Mouse (Mus musculus): ENCODE results near the gene Gpr4.

Gpr4 gene

DNA sequence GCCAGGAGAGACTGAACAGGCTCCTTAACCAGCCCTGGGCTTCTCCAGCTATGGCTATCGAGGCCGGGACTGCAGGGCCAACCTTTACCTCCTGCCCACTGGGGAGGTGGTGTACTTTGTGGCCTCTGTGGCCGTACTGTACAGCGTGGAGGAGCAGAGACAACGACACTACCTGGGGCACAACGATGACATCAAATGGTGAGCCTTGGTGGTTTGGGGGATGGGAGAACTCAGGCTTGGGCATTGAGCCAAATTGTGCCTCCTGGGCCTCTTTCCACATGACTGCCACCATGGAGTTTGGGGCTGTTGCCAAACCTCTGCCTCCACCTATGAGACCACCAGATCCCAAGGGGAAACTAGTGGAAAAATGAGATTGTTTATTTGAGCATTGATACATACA is 27.6 kb upstream of the Gpr4 start:
- DNase-seq (ENCODE audit: low read depth in 1 of 2, low spot score in 2 of 2), result no peak

- no peak for DNase-seq (ENCODE audit: low read depth in 1 of 2, low spot score in 2 of 2)
Measured at GRCm38 (mm10) chr7:19194676-19195075, 17.7 kb upstream of the Gpr4 start.

DNA sequence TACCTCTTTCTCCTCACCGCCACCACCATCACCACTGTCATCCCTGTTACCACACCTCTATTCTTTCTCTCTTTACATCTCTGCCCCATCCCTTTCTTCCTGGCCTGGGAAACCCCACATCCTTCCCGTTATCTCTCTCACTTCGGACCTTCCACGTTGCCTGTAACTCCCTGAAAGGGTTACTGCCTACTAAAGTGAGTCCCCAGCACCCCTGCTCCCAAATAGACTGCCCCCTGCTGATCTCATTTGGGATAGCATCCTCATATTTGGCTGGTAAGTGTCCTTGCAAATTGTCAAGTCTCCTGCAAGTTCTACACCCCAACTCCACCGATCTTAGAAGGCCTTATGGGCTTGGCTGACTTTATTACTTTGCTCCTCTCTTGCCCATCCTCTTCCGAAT is 15.7 kb upstream of the Gpr4 start:
- DNase-seq (ENCODE audit: low read depth in 1 of 2, low spot score in 2 of 2), result no peak

GRCm38 (mm10) chr7:19197985-19198384 is 14.4 kb upstream of the Gpr4 start:
- no peak for DNase-seq (ENCODE audit: low read depth in 1 of 2, low spot score in 2 of 2)

DNA sequence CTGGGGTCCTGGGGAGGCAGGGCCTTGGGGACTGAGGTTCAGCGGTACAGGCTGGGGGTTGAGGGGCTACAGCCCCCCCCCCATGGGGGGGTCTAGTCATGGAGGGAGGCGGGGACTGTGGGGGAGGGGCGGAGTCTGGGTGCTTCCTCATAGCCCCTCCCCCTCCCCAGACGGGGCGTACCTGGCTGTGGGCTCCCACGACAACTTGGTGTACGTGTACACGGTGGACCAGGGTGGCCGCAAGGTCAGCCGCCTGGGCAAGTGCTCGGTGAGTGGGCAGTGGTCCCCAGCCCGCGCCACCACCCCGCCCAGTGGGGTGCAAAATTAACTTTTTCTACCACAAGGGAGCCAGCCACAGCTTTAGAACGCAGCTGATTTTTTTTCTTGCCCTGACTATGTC is 10.7 kb upstream of the Gpr4 start:
- no peak for DNase-seq (ENCODE audit: low read depth in 1 of 2, low spot score in 2 of 2)

DNA sequence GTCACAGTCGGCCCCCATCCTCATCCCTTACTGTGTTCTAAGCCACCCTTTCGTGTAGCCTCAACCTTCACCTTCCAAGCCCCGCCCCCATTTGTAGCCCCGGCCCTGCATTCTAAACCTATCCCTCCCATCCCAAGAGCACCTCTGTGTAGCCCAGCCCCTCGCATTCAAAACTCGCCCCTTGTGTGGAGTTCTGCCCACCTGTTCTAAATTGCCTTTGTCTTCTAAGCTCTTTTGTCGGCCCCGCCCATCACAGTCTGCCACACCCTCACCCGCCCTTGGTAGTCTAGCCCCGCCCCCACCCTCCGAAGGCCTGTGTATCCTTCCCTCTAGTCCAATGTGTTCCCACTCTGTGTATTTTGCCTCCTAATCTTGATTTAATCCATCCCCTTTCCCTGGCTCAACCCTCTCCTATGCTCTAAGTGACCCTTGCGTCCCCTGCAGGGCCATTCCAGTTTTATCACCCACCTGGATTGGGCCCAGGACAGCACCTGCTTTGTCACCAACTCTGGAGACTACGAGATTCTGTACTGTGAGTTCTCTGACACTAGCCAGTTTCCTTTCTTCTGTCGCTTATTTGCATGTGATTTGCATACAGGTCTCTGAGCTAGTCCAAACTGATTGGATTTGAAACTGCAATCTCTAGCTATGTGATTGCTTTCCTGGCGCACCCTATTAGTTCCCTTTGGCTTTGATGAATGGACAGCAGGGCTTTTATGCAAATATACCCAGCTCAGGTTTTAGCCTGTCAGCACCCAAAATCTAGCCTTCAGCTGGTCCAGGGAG is 10.1 kb upstream of the Gpr4 start:
- DNase-seq (ENCODE audit: low read depth in 1 of 2, low spot score in 2 of 2), result no peak

DNA sequence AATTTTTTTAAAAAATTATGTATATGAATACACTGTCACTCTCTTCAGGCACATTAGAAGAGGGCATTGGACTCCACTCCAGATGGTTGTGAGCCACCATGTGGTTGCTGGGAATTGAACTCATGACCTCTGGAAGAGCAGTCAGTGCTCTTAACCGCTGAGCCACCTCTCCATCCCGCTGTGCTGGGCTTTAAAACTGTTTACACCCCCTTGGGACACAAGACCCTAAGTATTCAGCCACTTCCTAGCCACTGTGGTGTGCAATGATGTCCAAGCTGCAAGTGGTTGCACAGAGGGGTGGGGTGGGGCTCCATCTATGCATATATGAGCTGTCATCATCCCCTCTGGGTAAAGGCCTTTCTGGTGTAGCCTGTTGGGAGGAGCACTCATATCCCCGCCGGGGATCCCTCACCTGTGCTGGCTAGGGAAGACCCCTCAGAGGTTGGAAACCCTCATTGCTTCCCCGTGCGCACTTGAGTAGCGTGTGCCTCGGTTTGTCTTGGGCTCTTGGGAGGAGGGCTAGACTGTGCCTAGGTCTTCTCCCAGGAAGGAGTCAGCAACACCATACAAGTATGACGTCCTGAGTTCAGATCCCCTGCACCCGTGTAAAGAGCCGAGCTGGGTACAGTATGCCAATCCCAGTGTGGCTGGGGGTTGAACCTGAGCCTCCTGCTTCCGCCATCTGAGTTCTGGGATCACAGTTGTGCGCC is 4.0 kb upstream of the Gpr4 start:
- no peak for DNase-seq (ENCODE audit: low read depth in 1 of 2, low spot score in 2 of 2)

DNA sequence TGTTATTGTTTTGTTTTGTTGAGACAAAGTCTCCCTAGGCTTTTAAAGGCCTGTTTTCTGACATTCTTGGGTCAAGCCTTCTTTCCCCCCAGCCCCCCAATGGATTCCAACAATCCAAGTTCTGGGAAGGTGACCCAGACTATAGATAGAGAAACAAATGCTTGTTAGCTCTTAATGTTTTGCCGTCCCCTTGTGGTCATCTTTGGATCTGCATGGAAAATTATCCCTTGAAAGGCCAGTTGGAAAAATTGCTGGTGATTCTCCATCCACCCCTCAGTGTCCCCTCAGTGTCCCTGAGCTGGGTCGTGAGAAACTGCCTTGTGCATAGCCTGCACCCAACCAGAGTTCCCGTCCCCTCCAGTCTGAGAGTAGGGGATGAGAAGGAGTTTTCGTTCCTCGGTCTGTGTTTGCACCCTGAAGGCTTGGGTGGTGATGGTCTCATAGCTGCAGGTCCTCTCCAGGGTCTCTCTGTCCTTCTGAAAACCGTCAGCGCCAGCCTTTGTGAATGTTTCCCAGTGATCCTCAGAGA is 3.3 kb upstream of the Gpr4 start:
- DNase-seq (ENCODE audit: low read depth in 1 of 2, low spot score in 2 of 2), result no peak

GRCm38 (mm10) chr7:19209494-19209893 is 2.8 kb upstream of the Gpr4 start:
- no peak for DNase-seq (ENCODE audit: low read depth in 1 of 2, low spot score in 2 of 2)

- no peak for DNase-seq (ENCODE audit: low read depth in 1 of 2, low spot score in 2 of 2)
Measured at GRCm38 (mm10) chr7:19210010-19210409, 2.3 kb upstream of the Gpr4 start.

DNA sequence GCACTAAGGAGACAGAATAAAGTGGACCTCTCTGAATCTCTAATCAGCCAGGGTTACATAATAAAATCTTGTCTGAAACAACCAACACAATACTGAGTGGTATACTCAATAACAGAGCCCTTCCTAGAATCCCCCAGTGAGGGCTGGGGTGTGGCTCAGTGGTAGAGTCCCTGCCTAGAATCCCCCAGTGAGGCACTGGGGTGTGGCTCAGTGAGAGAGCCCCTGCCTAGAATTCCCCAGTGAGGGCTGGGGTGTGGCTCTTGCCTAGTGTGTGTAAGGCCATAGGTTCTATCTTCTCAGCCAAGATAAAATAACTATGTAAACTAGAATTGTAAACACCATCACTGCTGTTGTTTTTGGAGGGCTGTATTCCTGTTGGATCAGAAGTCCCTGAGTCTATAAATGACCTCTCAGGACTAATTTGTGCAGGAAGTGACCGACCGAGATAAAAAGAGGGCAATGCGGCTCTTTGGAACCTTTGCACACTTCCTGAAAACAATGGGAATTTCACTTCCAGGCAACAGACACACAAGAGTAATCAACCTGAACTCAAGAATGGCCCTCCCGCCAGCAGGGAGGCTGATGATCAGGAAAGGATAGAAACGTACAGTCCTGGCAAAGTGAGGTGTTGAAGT is 1.2 kb upstream of the Gpr4 start:
- DNase-seq (ENCODE audit: low read depth in 1 of 2, low spot score in 2 of 2), result no peak

- no peak for DNase-seq (ENCODE audit: low read depth in 1 of 2, low spot score in 2 of 2)
Measured at GRCm38 (mm10) chr7:19213385-19213784, 1.0 kb downstream of the Gpr4 start.

DNA sequence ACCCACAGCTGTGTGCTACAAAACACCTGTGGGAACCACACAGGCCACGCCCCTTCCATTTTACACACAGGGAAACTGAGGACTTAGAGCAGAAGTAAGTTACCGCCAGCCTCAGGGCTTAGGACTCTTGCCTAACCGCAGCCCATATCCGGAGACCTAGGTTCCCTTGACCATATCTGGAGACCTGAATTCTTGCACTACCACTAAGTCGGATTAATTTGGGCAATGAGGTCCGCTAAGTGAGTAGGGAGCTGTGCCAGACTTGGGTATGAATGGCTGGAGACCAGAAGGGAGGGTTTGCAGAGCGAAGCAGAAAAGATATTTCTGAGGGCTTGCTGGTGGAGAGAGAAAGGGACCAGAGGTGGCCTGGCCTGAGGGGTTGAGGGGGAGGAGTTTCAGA is 2.0 kb downstream of the Gpr4 start:
- DNase-seq (ENCODE audit: low read depth in 1 of 2, low spot score in 2 of 2), result no peak

DNA sequence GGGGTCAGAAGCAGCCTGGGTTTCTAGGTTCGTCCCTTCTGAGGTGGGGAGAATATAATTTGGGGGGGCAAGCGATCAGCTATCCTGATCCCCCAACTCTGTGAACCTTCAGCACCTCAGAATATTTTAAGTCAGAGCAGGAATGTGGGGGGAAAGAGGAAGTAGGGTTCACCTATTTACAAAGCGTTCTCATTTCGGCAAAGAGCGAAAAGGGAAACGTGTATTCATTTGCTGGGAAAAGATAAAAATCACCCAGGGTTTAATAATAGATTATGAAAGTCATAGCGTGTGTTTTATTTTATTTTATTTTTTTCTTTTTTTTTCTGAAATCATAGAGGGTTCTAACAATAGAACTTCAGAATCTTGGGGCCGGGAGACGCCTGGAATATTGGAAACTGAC is 2.6 kb downstream of the Gpr4 start:
- no peak for DNase-seq (ENCODE audit: low read depth in 1 of 2, low spot score in 2 of 2)

- DNase-seq (ENCODE audit: low read depth in 1 of 2, low spot score in 2 of 2), result no peak
Measured at GRCm38 (mm10) chr7:19217492-19217891, 5.2 kb downstream of the Gpr4 start.

DNA sequence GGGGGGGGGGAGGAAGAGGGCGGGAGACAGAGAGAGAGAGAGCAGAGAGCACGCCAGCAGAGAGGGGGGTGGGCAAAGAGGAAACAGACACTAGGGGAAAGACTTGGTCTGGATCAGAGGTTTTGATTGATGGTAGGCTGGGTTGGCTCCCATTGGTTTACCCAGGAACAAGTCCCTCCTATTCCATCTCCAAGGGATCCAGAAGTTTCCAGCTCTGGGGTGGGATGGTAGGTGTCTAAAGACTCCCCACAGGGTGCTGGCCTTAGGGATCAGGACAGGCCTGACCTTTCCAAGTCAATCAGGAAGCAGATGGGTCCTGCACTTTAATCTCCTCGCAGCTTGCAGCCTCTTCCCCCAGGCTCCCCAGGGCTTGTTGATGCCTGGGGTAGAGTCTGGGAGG is 5.6 kb downstream of the Gpr4 start:
- DNase-seq (ENCODE audit: low read depth in 1 of 2, low spot score in 2 of 2), result no peak

- no peak for DNase-seq (ENCODE audit: low read depth in 1 of 2, low spot score in 2 of 2)
Measured at GRCm38 (mm10) chr7:19220061-19220460, 7.7 kb downstream of the Gpr4 start.

GRCm38 (mm10) chr7:19222189-19222588 is 9.9 kb downstream of the Gpr4 start:
- DNase-seq (ENCODE audit: low read depth in 1 of 2, low spot score in 2 of 2), result no peak

DNA sequence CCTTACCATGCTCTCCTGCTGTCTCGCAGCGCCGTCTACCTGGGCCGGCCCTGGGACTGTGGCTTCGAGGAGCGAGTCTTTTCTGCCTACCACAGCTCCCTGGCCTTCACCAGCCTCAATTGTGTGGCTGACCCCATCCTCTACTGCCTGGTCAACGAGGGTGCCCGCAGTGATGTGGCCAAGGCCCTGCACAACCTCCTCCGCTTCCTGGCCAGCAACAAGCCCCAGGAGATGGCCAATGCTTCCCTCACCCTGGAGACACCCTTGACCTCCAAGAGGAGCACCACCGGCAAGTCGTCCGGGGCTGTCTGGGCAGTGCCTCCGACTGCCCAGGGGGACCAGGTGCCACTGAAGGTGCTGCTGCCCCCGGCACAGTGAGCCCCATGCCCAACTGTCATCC is 10.5 kb downstream of the Gpr4 start:
- DNase-seq (ENCODE audit: low read depth in 1 of 2, low spot score in 2 of 2), result no peak

GRCm38 (mm10) chr7:19224933-19225332 is 12.6 kb downstream of the Gpr4 start:
- peak in 1 of 2 experiments; percentile 24 for DNase-seq (ENCODE audit: low read depth in 1 of 2, low spot score in 2 of 2)

- peak in 1 of 2 experiments; percentile 17 for DNase-seq (ENCODE audit: low read depth in 1 of 2, low spot score in 2 of 2)
Measured at GRCm38 (mm10) chr7:19226817-19227797, 14.8 kb downstream of the Gpr4 start.

All from monocyte, adult 2 months (primary cell).